Mouse (Mus musculus) yolk sac, embryonic 10.5 days (tissue): ENCODE measurements around the gene Ubl7.

ENCODE experiments used
- DNase-seq: peaks from one replicate; pipeline ENCODE4 v3.0.0-alpha.2; 2017; ENCODE audit warnings: low spot score

Gene Ubl7

DNA sequence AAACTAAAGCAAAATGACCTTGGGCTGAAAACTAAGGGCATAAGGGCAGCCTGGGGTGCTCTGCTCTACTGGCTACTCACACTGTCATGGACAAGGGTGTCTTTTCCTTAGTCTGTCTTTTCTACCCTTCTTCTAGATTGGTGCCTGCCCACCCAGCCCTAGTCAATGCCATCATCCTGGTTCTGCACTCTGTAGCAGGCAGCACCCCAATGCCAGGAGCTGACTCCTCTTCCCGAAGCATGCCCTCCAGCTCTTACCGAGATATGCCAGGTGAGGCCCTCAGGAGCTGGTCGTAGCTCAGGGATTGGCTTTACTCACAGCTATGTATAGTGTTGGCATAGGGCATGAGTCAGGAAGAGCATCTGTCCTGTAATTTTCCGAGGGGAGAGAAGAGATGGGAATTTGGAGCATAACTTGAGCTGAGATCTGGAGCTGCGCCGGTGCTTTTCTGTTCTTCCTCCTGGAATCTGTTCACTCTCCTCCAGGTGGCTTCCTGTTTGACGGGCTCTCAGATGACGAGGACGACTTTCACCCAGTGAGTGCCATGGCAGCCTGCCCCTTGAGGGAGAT, 10.8 kb downstream of the Ubl7 start:
- no peak for DNase-seq

- no peak for DNase-seq
These were observed 11.6 kb downstream of the Ubl7 start for GRCm38 (mm10) chr9:57922381-57922780.

GRCm38 (mm10) chr9:57923046-57923445, 12.3 kb downstream of the Ubl7 start:
- no peak for DNase-seq

DNA sequence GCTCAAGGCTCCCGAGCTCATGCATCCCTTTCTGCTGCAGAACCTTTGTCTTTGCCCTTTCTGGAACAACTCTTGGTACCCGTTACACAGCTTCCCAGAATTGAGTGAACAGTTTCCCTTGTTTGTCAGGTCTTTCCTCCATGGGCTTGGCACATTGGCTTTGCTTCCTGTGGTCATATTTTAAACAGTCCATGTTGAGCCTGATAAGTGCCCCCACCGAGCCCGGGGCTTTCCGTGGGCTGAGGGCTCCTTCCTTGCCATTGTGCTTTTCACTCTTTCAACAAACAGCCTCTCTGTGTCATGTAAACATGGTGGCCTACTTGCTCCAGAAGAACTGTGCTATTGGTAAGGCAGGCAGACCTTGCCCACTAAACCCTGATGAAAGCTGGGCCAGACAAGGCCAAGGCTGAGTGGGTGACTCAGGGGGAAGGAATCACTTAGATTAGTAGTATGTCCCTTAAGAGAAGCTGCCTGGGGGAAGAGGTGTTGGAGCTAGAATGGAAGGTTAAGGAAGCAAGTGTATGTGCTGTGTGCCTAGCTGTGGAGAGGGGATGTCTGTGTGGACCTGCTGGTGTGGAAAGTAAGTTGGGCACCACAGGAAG, 20.5 kb downstream of the Ubl7 start:
- no peak for DNase-seq

GRCm38 (mm10) chr9:57932253-57932652, 21.5 kb downstream of the Ubl7 start:
- DNase-seq = no peak

- DNase-seq = no peak
These were observed 22.2 kb downstream of the Ubl7 start for GRCm38 (mm10) chr9:57932831-57933602.

GRCm38 (mm10) chr9:57935683-57936437, 25.1 kb downstream of the Ubl7 start:
- DNase-seq = peak; percentile 68

DNA sequence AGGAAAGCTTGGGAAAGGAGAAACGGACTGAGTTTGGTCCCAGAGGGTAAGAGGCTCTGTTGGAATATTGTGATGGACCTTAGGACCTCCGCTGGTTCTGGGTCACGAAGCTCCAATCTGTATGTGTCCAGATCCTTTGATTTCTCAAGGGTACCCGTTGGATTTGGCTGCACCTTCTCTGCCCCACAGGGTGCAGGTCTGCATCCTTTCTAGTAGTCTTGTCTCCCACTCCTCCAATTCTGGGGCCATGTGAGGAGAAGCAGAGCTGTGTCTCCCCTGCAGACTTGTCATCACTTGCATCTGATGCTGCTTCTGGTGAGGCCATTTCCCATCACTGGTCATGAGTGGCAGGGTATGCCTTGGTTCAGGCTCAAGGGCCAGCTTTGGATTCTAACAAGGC, 26.4 kb downstream of the Ubl7 start:
- no peak for DNase-seq

DNA sequence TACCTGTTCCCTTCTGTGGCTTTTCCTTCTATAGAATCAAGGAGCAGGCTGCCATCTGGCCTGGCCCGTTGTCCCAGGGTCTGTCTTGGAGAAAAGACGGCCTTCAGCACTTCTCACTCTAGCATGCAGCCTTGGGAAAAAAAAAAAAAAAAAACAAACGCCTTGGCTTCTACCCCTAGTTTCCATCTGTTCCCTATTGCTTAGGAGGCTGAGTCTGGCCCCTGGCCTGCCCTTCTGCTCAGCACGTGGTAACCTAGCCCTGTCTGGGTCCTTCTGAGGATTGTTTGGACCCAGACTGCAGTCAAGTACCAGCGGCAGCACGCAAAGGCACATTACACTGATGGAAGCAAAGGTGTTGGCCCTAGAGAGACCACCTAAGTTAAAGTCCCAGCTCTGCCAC, 26.9 kb downstream of the Ubl7 start:
- DNase-seq = no peak

GRCm38 (mm10) chr9:57938225-57939055, 27.7 kb downstream of the Ubl7 start:
- no peak for DNase-seq

GRCm38 (mm10) chr9:57939431-57940348, 28.9 kb downstream of the Ubl7 start, which contains the start of gene Sema7a:
TSS of gene Sema7a (plus strand) at chr9:57940112.
- DNase-seq = peak; percentile 82

GRCm38 (mm10) chr9:57940349-57940794, 29.6 kb downstream of the Ubl7 start:
- DNase-seq = no peak

DNA sequence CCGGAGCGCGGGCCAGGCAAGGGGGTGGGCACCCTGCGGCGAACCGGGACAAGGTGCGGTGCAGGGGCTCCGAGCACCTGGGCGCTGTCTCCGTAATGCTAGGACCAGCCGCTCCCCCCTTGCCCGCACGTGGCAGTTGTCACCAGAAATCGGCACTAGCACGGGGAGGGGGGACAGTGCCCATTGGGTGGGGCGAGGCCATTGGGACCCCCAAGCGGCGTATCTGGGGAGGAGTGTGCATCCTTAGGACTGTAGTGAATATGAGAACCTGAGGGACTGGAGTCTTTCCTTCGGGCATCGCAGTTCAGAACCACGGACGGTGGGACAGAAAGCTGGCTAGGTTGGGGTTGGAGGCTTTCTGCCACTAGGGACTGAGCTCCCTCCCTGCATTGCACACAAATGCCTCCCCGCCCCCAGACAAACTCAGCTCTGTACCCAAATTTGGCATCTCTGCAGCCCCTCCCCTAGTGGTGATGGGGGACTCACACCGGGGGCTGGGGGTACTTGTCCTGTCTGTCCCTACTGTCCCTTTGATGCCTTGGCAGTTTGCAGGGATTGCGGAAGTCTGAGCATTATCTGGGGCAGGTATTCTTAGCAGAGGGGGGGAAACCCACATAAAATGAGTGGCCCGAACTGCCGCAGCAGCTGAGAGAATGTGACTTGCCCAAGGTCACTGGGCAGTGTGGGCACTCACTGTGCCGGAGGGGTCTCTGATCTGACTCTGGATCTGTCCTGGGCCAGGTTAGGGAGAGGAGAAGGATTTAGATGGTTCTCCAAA, 30.3 kb downstream of the Ubl7 start:
- no peak for DNase-seq

DNA sequence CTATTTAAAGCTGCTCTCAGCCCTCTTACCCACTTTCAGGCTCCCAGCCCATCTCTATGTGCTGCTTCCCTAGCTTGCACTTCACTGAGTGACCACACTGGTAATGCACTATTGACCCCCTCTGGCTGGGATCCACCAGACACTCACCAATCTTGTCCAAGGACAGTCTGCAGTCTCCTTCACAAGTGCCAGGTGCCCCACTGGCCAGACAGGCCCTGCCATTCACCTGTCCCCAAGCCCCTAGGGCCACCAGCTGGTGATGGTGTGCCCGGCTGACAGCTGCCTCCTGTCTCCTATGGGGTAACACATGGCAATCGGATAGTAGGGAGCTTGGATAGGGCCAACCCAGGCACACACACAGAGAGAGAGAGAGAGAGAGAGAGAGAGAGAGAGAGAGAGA, 31.3 kb downstream of the Ubl7 start:
- DNase-seq = no peak

GRCm38 (mm10) chr9:57943067-57943466, 32.3 kb downstream of the Ubl7 start:
- no peak for DNase-seq

DNA sequence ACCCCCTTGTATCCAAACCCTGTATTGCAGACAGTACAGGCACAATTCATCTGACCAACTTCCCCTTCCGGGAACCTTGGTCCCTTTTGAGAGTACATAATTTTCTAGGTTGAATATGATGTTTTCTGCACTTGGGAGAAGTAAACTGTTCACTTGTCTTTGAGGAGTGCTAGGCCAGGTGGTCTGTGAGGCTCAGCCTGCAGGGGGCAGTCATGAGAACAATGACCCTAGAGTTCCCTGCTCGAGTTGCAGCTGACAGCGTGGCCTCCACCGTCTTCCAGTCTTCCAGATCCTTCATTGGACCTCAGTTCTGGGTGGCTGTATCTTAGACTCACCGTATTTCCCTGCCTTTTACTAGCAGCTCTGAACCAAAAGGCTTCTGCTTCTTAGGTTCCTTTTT, 33.8 kb downstream of the Ubl7 start:
- peak; percentile 26 for DNase-seq

DNA sequence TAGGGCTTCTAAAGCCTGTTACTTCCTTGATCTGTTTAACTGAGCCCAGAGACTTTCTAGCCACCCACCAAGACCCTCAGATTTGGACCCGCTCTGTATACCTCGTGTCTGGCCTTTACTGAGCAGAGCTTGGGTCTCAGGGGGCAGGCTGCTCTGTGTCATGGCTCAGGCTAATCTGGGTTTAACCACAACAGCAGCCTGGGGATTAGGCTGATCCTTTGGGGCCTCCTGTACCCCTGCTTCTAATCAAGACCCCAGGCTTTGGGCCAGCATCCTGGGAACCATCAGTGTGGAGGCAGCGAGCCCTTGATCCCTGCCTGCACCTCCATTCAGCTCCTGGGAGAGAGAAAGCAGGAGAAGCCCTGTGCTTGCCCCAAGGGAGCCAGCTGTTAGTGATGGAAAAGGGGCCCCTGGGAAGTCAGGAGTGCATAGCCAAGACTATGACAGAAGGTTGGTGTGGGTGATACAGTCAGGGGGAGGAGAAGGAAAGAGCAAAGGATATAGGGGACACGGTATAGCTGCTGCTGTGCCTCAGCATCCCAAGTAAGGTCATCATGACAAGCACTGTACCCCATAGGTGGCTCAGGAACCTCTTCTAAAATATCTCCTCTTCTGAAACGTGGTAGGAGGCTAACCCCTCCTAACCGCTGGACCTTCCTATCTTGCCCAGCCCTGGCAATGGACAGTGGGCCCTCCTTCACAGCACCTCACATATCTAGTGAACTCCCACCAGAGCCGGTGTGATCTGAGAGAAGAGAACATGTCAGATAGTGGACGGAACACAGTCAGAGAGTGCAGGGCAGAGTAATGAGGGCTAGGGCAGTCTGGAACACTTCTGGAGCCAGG, 35.2 kb downstream of the Ubl7 start:
- no peak for DNase-seq

GRCm38 (mm10) chr9:57947381-57948030, 36.7 kb downstream of the Ubl7 start:
- no peak for DNase-seq
